Mouse (Mus musculus) bone marrow macrophage, adult 2 months (primary cell): Measurements from ENCODE around the gene Lypd6b.

Source experiments
- CTCF ChIP-seq: IDR thresholded peaks from 2 replicates; pipeline ENCODE4 v1.5.1; 2012; ENCODE audit warnings: low read depth, mild to moderate bottlenecking, low read length, moderate library complexity
- POLR2A ChIP-seq: IDR thresholded peaks from 2 replicates; pipeline ENCODE4 v1.6.1; 2012; ENCODE audit warnings: mild to moderate bottlenecking, low read depth, low read length, borderline replicate concordance

DNA sequence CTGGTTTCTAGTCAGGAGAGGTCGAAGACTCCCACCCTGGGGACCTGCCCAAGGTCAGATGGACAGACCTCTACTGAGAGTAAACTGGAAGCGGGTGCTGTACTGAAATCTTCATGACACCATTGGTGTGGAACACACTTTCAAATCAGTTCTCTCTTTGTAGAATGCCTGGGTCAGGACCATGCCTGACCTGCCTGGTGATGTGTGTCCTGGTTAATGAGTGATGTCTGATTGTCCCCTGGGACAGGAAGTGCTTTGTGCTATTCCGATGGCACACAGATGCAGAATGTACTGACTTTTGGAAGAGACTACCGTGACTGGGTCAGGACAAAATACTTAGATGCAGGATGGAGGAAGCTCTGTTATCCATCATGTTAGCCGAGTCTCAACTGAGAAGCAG, 17.0 kb upstream of the Lypd6b start:
- no peak for TF ChIP-seq CTCF
- no peak for TF ChIP-seq POLR2A
